Mouse (Mus musculus) v-Abl transformed pro-B cells (cell line): ENCODE measurements around the gene Lcp2.

Experiments
- in situ Hi-C, 2 experiments: fragments of 400-800 bp; cut with MboI; formaldehyde crosslinking; loops; one replicate each; pipeline ENCODE4 v1.15.1; 2025; ENCODE audit not compliant: unreplicated experiment in 2 of 2

The Lcp2 gene

GRCm38 (mm10) chr11:34046767-34047541 is at the start of gene Lcp2:
TSS of gene Lcp2 (plus strand) at chr11:34046920.
- in situ Hi-C loops: loop anchor here in 1 of 2 experiments (25.0 kb wide), 1 partner anchor 765 kb away; no protein-coding TSS in a partner anchor

GRCm38 (mm10) chr11:33998244-33998643 is 48.5 kb upstream of the Lcp2 start:
- in situ Hi-C loops: no loop called here

GRCm38 (mm10) chr11:34000416-34000815 is 46.3 kb upstream of the Lcp2 start:
- in situ Hi-C loops: loop anchor here (10.0 to 25.0 kb wide), 4 partner anchors 64 to 812 kb away; no protein-coding TSS in a partner anchor

GRCm38 (mm10) chr11:34001938-34002592 is 44.7 kb upstream of the Lcp2 start:
- in situ Hi-C loops: loop anchor here (10.0 to 25.0 kb wide), 4 partner anchors 63 to 810 kb away; no protein-coding TSS in a partner anchor

- in situ Hi-C loops: loop anchor here (10.0 to 25.0 kb wide), 4 partner anchors 62 to 810 kb away; no protein-coding TSS in a partner anchor
Measured at GRCm38 (mm10) chr11:34002593-34002965, 44.1 kb upstream of the Lcp2 start.

GRCm38 (mm10) chr11:34007616-34008015 is 39.1 kb upstream of the Lcp2 start:
- in situ Hi-C loops: loop anchor here (10.0 to 25.0 kb wide), 4 partner anchors 57 to 805 kb away; no protein-coding TSS in a partner anchor

GRCm38 (mm10) chr11:34008214-34008613 is 38.5 kb upstream of the Lcp2 start:
- in situ Hi-C loops: loop anchor here (10.0 to 25.0 kb wide), 4 partner anchors 57 to 804 kb away; no protein-coding TSS in a partner anchor

GRCm38 (mm10) chr11:34008702-34009101 is 38.0 kb upstream of the Lcp2 start:
- in situ Hi-C loops: loop anchor here (10.0 to 25.0 kb wide), 4 partner anchors 56 to 804 kb away; no protein-coding TSS in a partner anchor

- in situ Hi-C loops: loop anchor here (10.0 to 25.0 kb wide), 4 partner anchors 55 to 803 kb away; no protein-coding TSS in a partner anchor
Measured at GRCm38 (mm10) chr11:34009316-34010087, 37.2 kb upstream of the Lcp2 start.

GRCm38 (mm10) chr11:34010133-34010858 is 36.4 kb upstream of the Lcp2 start:
- in situ Hi-C loops: loop anchor here in 1 of 2 experiments (25.0 kb wide), 1 partner anchor 802 kb away; no protein-coding TSS in a partner anchor

- in situ Hi-C loops: loop anchor here in 1 of 2 experiments (25.0 kb wide), 1 partner anchor 801 kb away; no protein-coding TSS in a partner anchor
Measured at GRCm38 (mm10) chr11:34010859-34011172, 35.9 kb upstream of the Lcp2 start.

GRCm38 (mm10) chr11:34012007-34012652 is 34.6 kb upstream of the Lcp2 start:
- in situ Hi-C loops: loop anchor here in 1 of 2 experiments (25.0 kb wide), 1 partner anchor 800 kb away; no protein-coding TSS in a partner anchor

GRCm38 (mm10) chr11:34025091-34025490 is 21.6 kb upstream of the Lcp2 start:
- in situ Hi-C loops: loop anchor here in 1 of 2 experiments (25.0 kb wide), 1 partner anchor 787 kb away; no protein-coding TSS in a partner anchor

- in situ Hi-C loops: loop anchor here in 1 of 2 experiments (25.0 kb wide), 1 partner anchor 783 kb away; no protein-coding TSS in a partner anchor
Measured at GRCm38 (mm10) chr11:34029658-34030057, 17.1 kb upstream of the Lcp2 start.

GRCm38 (mm10) chr11:34031015-34031805 is 15.5 kb upstream of the Lcp2 start:
- in situ Hi-C loops: loop anchor here in 1 of 2 experiments (25.0 kb wide), 1 partner anchor 781 kb away; no protein-coding TSS in a partner anchor

- in situ Hi-C loops: loop anchor here in 1 of 2 experiments (25.0 kb wide), 1 partner anchor 778 kb away; no protein-coding TSS in a partner anchor
Measured at GRCm38 (mm10) chr11:34034008-34034505, 12.7 kb upstream of the Lcp2 start.

- in situ Hi-C loops: loop anchor here in 1 of 2 experiments (25.0 kb wide), 1 partner anchor 778 kb away; no protein-coding TSS in a partner anchor
Measured at GRCm38 (mm10) chr11:34034794-34035193, 11.9 kb upstream of the Lcp2 start.
